Mouse (Mus musculus) heart, adult 9 months (tissue): ENCODE data around the gene Skor1.

Source experiments
- DNase-seq, 2 experiments: peaks; one replicate each; pipeline ENCODE4 v3.0.0; 2022; ENCODE audit warnings: low spot score in 2 of 2

Gene Skor1

DNA sequence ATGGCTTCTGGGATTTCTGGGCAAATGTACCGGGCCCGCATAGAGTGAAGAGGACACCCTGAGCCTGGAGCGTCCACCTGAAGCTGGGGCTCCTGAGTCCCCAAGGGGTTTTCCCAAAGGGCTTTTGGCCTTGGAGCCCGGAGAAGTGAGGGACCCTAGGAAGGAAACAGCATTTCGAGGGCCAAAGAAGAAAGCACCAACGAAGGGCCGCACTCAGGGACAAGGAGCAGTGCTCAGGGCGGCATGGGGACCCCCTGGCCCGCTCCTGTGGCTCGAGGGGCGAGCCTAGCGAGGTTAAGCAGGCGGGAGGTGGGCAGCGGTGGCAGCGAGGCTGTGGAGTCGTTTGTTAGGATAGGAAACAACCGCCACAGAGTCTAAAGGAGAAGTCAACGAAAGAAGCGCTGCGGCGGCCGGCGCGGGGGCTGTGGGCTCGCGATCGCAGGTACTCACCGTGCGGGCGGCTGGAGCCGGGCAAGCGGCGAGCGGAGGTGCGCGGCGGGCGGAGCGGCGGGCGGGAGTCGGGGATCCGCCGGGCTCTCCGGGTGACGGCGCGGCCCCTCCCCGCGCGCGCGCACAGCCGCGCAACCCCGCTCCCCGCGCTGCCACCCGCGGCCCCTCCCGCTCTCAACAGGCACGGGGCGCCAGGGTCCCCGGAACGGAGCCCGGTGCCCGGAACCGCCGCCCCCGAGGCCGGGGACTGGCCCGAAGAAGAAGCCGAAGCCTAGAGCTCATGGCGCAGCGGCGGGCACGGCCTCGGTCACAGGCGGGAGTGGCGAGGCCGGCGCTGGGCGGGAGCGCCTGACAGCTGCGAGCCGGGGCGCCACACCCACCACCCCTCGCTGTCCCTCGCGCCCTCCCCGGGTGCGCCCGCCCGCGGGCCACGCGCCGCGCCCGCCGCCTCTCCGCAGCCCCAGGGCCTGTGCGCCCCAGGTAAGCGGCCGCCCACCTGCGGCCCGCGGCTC lies at the start of gene Skor1:
Gene Skor1, minus strand, starts transcription at position 552 of the 962 bp plus-strand sequence.
- no peak for DNase-seq

DNA sequence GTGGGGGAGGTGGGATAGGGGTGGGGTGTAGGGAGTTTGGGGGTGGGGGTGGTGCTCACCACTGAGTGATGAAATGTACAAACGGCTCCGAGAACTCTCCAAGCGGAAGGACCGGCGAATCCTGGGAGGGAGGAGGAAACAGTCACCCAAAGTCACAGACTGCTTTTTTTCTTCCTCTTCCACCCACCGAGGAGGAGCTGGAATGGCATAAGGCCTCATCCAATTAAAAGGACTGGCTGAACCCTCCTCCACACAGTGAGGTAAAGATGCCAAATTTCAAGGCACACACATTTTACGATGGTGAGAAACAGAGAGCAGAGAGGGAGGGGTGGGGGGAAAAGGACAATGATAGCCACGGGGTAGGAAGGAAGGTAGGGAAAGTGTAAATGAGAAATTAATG lies 48.5 kb upstream of the Skor1 start:
- no peak for DNase-seq

DNA sequence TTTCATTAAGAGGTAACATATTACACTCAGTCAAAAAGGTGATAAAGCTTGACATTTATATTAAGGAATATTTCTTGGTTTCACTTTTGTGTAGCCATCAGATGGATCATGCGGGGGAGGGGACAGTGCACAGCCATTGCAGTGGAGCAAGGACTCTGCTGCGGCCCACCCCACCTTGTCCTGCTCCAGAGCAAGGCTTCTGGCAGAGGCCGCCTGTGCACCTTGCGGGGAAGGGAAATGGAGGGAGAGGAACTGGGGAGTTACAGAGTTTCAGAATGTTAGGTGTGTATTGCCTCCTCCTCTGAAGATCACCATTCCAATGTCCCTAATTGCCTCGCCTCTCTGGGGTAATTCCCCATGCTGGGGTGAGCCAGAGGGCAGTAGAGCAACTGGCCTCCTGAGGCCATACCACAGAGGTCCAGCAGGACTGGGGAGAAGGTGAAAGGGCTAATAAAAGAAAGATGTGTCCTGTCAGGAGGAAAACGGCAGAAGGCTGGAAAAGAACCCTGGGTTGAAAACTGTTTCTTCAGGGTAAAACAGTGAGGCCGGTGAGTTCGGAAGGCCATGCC lies 47.4 kb upstream of the Skor1 start:
- peak in 1 of 2 experiments; percentile 12 for DNase-seq

DNA sequence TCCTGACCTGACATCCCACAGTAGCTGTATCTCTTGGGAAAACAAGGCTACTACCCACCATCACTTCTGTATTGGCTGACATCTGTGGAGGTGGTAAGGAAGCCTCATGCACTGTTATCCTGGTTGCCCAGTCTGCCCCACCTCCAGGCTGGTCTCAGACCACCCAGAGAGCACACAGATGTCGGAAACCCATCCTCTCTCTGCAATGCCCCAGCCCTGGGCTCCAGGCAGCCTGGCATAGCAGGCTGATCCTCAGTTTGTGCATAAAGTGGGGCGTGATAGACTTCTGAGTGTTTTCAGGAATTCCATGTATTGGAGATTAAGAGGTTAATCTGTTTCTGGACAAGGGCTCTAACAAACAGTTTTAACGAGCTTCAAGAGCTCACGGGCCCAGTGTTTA lies 46.8 kb upstream of the Skor1 start:
- no peak for DNase-seq

DNA sequence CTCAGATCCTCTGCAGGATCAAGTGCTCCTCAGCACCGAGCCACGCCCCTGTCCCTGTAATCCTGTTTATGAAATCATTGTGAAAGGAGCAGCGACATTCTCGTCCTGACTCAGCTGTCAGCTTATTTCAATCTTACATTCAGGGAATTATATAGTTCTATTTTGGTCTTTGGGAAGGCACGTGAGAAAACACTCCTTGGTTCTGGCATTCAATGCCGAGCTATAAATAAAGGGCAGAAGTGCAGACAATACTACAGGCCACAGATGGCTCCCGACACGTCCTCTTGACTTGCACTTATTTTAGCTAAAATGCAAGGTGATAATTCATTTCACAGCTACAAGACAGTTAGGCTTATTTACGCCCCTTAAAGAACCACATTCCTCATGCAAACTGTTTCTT lies 46.0 kb upstream of the Skor1 start:
- DNase-seq: peak in 1 of 2 experiments; percentile 10

DNA sequence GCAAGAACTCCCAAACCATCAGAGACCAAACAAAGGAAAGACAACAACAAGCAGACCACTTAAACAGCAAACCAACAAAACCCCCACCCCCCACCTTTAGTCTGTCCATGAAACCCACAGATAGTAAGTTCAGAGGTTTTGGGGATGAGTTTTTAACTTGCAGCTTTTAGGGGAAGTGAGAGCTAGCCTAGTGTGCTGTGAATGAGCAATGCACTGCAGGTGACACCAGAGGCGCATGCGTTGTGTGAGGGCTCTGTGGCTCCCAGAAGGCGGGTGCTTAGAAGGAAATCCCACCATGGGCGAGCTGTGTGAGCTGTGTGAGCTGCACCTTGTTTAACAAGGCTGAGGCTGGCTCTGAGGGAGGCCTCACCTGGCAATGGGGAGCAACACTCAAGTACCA lies 44.0 kb upstream of the Skor1 start:
- no peak for DNase-seq

DNA sequence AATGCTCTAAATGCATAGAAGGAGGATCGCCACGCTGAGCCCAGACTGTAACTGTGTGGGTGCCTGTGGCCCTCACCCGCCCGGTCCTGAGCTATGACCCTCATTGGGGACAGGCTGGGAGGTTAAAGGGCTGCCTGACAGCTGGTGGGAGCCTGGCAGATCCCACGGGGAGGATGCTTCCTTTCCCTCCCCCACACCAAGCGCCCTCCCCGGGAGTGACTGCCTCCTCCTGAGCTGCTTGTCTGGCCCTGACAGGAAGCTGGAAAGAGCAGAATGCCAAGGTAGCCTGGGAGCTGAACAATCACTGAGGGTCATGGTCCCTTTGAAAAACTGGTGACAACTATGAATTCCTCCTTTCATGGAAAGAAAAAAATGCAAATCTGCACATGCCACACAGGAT lies 38.5 kb upstream of the Skor1 start:
- DNase-seq: no peak

DNA sequence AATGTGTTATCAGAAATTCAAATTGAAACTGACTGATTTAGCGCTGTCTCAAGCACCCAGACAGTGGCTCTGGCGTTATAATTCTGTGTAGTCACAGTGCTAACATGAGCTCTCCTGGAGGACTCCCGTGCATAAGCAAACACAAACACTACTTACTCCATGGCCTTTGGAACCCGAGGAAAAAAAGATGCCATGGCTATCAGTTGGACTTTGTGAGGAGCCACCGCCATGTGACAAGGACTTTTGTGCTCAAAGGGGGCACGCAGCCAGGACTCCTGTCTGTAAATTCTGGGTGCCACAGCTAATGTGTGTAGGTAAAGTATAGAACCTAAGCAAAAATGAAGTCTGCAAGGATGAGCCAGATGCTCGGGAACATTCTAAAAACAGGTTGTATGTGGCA lies 36.5 kb upstream of the Skor1 start:
- DNase-seq: no peak

DNA sequence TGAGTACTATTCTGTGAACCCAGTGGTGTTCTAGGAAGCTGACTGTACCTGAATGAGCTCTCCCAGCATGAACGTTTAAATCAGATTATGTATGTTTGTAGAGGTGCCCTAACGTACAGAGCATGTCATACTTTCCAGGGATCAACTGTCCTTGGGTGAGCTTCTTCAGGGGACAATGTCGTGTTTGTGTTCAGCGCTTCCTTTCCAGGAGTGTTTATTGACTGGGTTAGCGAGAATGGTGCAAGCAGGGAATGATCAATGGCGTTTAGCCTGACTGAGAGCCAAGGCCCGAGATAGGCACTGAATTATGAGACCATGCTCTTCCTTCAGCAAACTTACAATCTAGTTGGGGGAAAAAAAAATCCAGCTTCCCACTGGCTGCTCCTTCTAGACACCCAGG lies 35.1 kb upstream of the Skor1 start:
- DNase-seq: no peak

DNA sequence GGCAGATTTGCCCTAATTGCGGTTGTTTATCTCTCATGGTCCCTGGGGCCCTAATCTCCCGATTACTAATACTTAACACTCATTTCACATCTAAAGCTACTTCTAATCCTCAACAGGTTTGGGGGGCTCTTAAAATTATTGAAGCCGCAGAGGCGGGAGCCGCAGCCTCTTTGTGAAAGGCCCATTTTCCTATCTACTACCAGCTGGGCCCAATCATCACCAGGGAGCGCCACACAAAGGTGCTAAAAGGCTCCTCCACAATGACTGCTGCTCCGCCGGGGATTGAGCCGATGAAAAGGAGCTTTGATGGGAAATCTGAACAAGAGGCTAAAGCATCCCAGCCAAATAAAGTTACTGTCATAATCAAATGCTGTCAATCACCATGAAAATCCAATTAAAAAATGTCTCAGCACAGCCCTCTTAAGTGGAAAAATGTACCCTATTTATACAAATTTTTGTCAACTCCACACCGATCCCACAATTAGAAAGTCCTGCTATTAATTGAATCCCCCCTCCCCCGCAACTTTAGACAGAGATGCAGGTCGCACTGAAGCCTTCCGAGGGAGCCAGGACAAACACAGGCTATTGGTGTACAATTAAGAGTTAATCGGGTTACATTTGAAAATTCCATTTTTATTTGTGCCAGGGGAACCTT lies 33.7 kb upstream of the Skor1 start:
- DNase-seq: no peak

DNA sequence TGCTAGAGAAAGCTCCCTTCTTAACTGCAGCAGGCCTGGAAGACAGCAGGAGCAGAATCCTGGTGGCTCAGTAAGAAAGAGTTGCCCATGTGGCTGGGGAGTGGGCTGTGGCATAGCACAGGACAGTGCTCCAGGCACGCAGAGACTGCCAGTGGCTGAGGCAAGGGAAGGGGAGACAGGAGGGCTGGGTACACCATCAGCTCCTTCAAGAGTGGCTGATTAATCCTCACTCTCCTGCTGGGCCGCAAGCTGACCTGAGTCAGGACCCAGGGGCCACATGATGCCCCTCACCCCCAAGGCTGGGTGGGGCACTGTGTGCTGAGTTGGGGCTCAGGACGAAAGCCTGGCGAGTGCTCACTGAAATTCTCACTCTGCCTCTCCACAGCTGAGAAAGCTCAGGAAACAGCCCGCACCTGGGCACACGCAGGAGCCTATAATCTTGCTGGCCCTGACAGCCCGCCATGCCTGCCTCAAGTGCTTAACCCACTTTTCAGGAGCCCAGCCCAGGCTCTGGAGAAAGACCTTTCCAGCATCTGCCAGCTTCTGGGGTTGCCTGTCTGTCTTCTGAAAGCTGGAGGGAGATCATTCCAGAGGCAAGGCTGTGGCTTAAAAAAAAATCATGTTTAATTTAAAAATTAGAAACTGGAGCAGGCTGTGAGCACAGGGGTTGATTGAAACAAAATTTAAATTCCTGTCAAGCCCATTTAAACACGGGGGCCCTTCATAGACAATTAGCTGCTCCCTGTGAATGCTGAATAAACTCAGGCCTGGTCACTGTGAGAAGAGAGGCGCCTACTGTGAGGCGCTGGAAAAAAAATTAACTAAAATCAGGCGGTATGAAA lies 32.8 kb upstream of the Skor1 start:
- no peak for DNase-seq

DNA sequence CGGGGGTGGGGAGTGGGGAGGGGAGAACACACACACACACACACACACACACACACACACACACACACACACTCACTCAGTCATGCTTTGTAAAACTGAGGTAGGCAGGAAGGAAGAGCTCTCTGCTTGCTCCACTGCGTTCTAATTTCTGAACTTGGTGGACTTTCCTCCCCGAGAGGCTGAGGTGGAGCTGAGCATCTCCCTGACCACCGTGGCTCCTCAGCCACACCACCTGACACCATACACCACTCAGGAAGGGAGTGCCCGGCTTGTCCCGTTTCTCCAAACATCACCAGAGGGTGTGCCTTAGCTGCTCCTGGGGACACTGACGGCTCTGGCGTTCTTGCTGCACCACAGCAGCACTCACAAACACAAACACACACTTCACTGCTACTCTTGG lies 29.5 kb upstream of the Skor1 start:
- DNase-seq: no peak

DNA sequence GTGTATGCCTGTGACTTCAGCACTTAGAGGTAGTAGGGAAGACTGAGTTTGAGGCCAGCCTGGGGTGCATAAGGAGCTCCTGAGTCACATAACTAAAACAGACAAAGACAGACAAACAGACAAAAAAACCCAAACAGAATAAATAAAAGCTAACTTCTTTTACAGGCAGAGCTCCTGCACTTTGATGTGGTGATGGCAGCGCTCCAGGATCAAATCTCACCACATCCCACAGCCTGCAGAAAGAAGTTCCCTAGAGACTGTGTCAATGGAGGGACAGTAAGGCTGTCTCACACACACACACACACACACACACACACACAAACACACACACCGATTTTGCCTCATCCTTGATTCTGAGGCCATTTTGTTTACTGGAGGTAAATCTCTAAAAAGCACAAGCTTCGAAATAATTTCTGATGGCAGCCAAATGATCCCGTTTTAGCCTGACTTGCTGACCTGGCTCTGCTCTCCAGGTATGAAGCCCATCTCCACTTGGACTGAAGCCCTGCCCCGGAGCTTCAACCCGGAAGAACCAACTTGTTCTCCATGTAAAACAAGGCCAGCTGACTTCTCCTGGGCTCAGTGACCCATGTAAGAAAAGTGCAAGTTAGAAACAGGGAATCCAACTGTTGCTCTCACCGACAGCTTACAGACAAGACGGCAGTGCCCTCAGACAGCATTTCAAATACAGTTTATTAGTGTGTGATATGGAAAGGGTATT lies 25.4 kb upstream of the Skor1 start:
- no peak for DNase-seq

DNA sequence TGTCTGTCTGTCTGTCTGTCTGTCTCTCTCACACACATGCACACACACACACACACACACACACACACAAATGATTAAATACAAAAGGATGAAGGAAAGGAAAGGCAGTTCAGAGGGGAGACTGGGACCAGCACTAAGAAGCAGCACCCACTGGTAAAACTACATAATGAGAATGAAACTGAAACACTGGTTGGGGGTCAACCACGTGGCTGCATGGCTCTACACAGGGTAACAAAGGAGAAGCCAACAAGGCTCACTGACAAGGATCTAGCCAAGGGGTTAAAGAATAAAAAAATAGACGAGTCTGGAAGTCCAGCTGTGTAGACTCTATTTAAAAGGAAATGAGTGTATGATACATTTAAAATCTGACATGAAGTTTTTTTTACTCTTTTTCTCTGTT lies 23.2 kb upstream of the Skor1 start:
- DNase-seq: no peak

DNA sequence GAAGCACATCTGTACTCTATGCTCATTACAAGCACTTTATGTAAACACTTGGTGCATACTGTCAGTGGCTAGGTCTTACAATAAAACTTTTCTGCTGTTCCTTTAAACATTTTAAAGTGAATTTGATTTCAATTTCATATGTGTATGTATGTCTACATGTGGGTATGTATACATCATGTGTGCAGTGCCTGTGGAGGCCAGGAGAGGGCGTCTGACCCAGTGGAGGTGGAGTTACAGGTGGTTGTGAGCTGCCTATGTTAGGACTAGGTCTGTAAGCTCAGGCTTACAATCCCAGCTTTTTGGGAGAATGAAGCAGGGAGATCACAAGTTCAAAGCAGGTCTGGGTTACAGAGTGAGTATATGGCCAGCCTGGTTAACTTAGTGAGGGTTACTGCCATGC lies 20.4 kb upstream of the Skor1 start:
- DNase-seq: no peak

DNA sequence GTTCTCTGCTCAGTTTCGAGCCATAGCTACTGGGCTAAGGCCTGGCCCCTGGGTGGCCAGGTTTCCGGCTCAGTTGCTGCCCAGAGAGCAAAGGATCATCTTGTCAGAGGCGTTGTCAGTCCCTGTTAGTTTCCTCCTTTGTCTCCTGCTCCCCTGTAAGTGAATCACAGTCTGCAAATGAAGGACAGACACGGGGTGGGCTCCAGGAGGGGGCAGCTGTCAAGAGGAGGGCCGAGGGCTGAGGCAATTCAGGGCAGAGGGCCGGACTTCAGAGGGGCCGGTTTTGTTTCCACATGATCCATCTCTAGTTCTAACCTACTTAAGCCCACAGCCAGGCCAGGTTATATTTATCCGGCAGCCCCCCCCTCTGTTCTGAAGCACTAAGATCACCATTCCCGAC lies 16.3 kb upstream of the Skor1 start:
- DNase-seq: no peak

DNA sequence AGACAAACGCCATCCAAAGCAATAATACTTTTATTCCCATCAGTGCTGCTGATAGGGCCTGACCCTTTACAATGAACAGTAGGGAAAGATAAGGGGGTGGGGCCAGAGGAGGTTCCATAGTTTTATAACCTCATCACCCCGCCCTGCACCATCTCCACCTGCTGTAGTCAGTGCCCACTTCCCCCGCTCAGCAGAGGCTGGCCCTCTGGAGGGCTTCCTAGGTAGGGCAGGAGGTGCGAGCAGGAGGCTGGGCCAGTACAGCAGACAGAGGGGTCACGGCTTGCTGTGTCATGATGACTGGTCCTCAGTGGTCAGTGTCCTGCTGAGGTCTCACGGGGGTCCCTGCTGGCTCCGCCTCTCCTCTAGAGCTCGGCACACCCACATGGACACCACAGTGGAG lies 15.0 kb upstream of the Skor1 start:
- DNase-seq: no peak

DNA sequence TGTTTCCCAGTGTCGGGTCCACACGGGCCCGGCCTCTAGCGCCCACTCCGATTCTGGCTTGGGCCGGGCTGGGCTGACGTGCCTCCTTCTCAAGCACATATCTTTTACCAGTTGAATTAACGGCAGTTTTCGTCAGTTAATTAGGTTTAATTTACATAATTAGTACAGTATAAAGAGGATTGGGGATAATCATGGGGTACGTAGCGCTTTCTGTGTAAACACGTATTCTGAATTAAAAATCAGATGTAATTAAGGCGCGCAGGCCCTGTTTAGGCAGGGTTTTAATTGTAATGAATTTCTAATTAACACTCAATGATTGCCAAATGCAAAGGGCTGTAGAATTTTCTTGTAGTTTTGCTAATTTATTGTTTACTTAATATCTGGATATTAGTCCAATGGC lies 3.2 kb upstream of the Skor1 start:
- DNase-seq: no peak

DNA sequence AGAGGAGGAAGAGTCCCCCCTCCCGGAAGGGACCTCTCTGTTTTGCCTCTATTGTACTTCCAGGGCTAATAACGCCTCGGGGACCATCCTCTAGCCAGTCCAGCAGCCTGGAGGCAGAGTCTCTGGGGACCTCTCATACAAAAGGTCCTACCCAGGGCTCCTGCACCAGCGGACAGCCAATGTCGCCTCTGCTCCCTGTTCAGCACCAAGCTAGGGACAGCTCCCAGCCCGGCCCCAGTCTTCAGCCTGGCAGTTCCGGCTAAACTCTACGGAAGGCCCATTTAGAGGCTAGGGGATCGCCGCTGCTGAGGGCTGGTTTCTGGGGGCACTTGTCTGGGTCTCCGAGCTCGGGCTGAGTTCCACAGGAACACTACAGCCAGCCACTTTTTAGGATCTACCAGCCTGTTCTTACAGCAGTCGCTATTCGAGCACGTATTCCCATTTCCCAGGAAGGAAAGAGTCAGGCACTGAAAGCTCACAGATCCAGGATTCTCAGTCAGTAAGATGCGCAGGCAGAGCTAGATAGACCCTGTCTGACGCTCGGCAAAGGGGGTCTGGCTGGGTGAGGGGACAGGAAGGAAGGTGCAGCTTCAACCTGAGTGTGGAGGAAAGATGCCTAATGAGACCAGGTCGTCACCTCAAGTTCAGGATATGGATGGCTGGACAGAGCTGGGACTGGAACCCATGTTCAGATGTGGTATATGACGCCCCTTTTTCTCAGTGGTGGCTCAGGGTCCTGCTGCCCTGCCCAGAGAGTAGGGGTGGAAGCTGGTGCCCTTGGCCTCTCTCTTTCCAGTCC lies 2.5 kb upstream of the Skor1 start:
- no peak for DNase-seq

DNA sequence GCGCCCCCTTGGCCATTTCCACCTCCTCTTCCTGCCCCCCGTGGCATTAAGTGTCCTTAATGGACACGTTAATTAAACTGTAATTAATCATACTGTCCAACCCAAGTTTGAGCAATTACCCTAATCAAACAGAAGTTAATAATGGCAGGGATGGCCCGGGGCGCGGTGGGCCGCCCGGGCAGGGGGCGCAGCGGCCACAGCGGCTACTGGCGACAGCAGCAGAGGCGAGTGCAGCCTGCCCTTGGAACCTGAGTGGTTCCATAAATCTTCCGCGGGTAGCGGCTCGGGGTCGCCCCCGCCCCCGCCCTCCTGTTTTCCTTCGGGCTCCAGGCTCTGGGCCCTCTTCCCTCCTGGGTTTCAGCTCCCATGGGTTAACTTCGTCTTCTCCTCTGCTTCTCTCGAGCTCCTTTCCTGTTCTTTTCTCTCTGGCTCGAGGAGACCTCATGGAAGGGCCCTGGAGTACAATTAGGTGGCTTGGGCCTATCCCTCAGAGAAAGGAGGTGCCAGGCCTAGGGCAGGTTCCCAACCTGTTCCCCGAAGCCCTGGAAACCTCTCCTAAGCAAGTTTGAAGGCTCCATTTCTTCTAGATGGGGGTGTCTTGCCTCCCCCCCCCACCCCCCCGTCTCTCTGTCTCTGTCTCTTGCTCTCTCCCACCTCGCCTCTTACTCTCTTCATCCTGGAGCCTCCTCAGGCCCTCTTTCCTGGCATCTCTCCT lies 1.5 kb upstream of the Skor1 start:
- DNase-seq: no peak
